Mouse (Mus musculus) cerebellum, postnatal 25 days (tissue): ENCODE measurements around the gene Ifng.
A peak's percentile ranks its signal among the peaks of the same experiment; 100 is the strongest.
"Not testable (repeated sequence)": the region's sequence is repeated elsewhere in the genome, so short reads cannot be mapped to it uniquely, and the experiment has no call there.

Source experiments
- DNase-seq, 2 experiments: peaks; one replicate each; pipeline ENCODE4 v3.0.0; 2021; ENCODE audit warnings: mixed read lengths in 2 of 2

Ifng gene

GRCm38 (mm10) chr10:118440742-118441240 lies at the start of gene Ifng:
Gene Ifng (plus strand): TSS chr10:118441046.
- DNase-seq, result no peak

- no peak for DNase-seq
These were observed 40.9 kb upstream of the Ifng start for GRCm38 (mm10) chr10:118399917-118400316.

- no peak for DNase-seq
These were observed 34.2 kb upstream of the Ifng start for GRCm38 (mm10) chr10:118406463-118407221.

- DNase-seq, result no peak
These were observed 29.5 kb upstream of the Ifng start for GRCm38 (mm10) chr10:118411377-118411776.

- DNase-seq, result no peak
These were observed 28.1 kb upstream of the Ifng start for GRCm38 (mm10) chr10:118412774-118413173.

- DNase-seq, result no peak
These were observed 21.8 kb upstream of the Ifng start for GRCm38 (mm10) chr10:118419000-118419425.

GRCm38 (mm10) chr10:118420896-118421295 lies 19.9 kb upstream of the Ifng start:
- DNase-seq, result peak; percentile 17 to 24

- no peak for DNase-seq
These were observed 5.3 kb upstream of the Ifng start for GRCm38 (mm10) chr10:118435501-118435900.

GRCm38 (mm10) chr10:118441898-118442297 lies 1.1 kb downstream of the Ifng start:
- no peak for DNase-seq

GRCm38 (mm10) chr10:118442999-118443398 lies 2.2 kb downstream of the Ifng start:
- DNase-seq, result no peak

- no peak for DNase-seq
These were observed 4.2 kb downstream of the Ifng start for GRCm38 (mm10) chr10:118445021-118445420.

- DNase-seq, result no peak
These were observed 4.7 kb downstream of the Ifng start for GRCm38 (mm10) chr10:118445502-118445901.

GRCm38 (mm10) chr10:118445978-118446377 lies 5.1 kb downstream of the Ifng start:
- DNase-seq, result no peak

GRCm38 (mm10) chr10:118451747-118452146 lies 10.9 kb downstream of the Ifng start:
- DNase-seq, result no peak

GRCm38 (mm10) chr10:118458729-118459128 lies 17.9 kb downstream of the Ifng start:
- DNase-seq, result no peak

- no peak for DNase-seq
These were observed 20.4 kb downstream of the Ifng start for GRCm38 (mm10) chr10:118461126-118461767.

- DNase-seq, result peak in 1 of 2 experiments; percentile 40
These were observed 25.6 kb downstream of the Ifng start for GRCm38 (mm10) chr10:118466481-118466880.

GRCm38 (mm10) chr10:118469047-118469446 lies 28.2 kb downstream of the Ifng start:
- no peak for DNase-seq

GRCm38 (mm10) chr10:118470296-118470957 lies 29.6 kb downstream of the Ifng start:
- no peak for DNase-seq

GRCm38 (mm10) chr10:118472846-118473245 lies 32.0 kb downstream of the Ifng start:
- DNase-seq, result not testable (repeated sequence)

- peak in 1 of 2 experiments; percentile 19 for DNase-seq
These were observed 35.9 kb downstream of the Ifng start for GRCm38 (mm10) chr10:118476696-118477095.

GRCm38 (mm10) chr10:118477297-118477696 lies 36.5 kb downstream of the Ifng start:
- DNase-seq, result no peak

- no peak for DNase-seq
These were observed 38.4 kb downstream of the Ifng start for GRCm38 (mm10) chr10:118479244-118479643.
